Mouse (Mus musculus) embryo, embryonic 9.5 days (tissue): ENCODE measurements at regions not wholly inside any gene's neighbourhood (a gene's known extent, or its start where the extent isn't known, plus 50 kb on each side); places are given as distances from the start of the nearest gene placed in this dataset.

ENCODE experiments used
- DNase-seq: peaks from one replicate; pipeline ENCODE4 v3.0.0-alpha.2; 2017; ENCODE audit errors: extremely low spot score

GRCm38 (mm10) chr14:72110689-72111088, 380.9 kb downstream of the Gm9195 start:
- DNase-seq, result no peak

- no peak for DNase-seq
Observed at GRCm38 (mm10) chr14:72091579-72091978, 400.1 kb downstream of the Gm9195 start.

- no peak for DNase-seq
Observed at GRCm38 (mm10) chr14:72081473-72081872, 410.2 kb downstream of the Gm9195 start.

- DNase-seq, result no peak
Observed at GRCm38 (mm10) chr14:72064111-72064812, 427.4 kb downstream of the Gm9195 start.

- DNase-seq, result peak; percentile 3
Observed at GRCm38 (mm10) chr14:72042881-72043236, 448.8 kb downstream of the Gm9195 start.

- no peak for DNase-seq
Observed at GRCm38 (mm10) chr14:72042112-72042880, 449.3 kb downstream of the Gm9195 start.

- DNase-seq, result no peak
Observed at GRCm38 (mm10) chr14:72030396-72030795, 461.2 kb downstream of the Gm9195 start.

GRCm38 (mm10) chr14:72027362-72028020, 464.1 kb downstream of the Gm9195 start:
- DNase-seq, result no peak

- DNase-seq, result no peak
Observed at GRCm38 (mm10) chr14:72004371-72004770, 487.3 kb downstream of the Gm9195 start.

- no peak for DNase-seq
Observed at GRCm38 (mm10) chr14:72002205-72003138, 489.2 kb downstream of the Gm9195 start.

- no peak for DNase-seq
Observed at GRCm38 (mm10) chr14:71973016-71973415, 518.6 kb downstream of the Gm9195 start.

- DNase-seq, result no peak
Observed at GRCm38 (mm10) chr14:71972521-71972920, 519.1 kb downstream of the Gm9195 start.

GRCm38 (mm10) chr14:71967646-71968045, 524.0 kb downstream of the Gm9195 start:
- no peak for DNase-seq

- no peak for DNase-seq
Observed at GRCm38 (mm10) chr14:71963389-71964169, 528.1 kb downstream of the Gm9195 start.

- no peak for DNase-seq
Observed at GRCm38 (mm10) chr14:71948701-71949100, 542.9 kb downstream of the Gm9195 start.

- DNase-seq, result no peak
Observed at GRCm38 (mm10) chr14:71937157-71937485, 554.5 kb downstream of the Gm9195 start.

- DNase-seq, result no peak
Observed at GRCm38 (mm10) chr14:71936373-71937156, 555.1 kb downstream of the Gm9195 start.

- no peak for DNase-seq
Observed at GRCm38 (mm10) chr14:71915964-71916363, 575.7 kb downstream of the Gm9195 start.

- no peak for DNase-seq
Observed at GRCm38 (mm10) chr14:71910936-71911335, 580.7 kb downstream of the Gm9195 start.

- no peak for DNase-seq
Observed at GRCm38 (mm10) chr14:71895468-71895867, 596.2 kb downstream of the Gm9195 start.
